Mouse (Mus musculus): ENCODE measurements around the gene Fignl1. TPM values are rescaled to one million over a fixed set of nuclear protein-coding genes. Genes with fewer than 3 reads are reported as not detected.
A peak's percentile ranks its signal among the peaks of the same experiment; 100 is the strongest.

Fignl1 gene
- total RNA-seq, 2 experiments from 2014 or later: 10.3 to 12.1 TPM

DNA sequence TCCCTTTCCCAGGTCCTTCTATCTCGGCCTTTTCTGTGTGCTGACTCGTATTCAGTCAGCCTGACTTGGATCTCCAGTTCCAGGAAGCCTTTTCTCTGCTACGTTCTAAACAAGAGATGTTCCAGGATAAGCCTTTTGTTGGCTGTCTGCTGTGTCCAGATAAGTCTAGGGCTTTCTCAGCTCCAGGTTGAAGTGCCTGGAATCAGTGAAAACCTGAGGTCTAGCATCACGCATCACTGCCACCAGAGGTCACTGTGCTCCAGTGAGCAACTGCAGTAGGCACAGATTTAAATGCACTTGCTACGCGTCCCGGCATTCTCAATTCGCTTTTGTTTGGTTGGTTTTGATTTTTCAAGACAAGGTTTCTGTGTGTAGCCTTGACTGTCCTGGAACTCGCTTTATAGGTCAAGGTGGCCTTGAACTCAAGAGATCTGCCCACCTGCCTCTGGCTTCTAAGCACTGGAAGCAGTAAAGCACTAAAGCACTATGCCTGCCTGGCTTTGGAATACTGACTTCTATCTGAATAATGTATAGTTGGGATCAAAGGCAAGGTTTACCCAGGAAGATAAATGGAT is 3.2 kb upstream of the Fignl1 start:
- DNase-seq (ENCODE audit: low spot score in 2 of 2): peak; percentile 66 to 75

- no peak for DNase-seq (ENCODE audit: low spot score in 2 of 2)
These were observed 828 bp upstream of the Fignl1 start for GRCm38 (mm10) chr11:11809404-11810175.

GRCm38 (mm10) chr11:11808035-11808819 is 535 bp downstream of the Fignl1 start:
- DNase-seq (ENCODE audit: low spot score in 2 of 2): no peak

GRCm38 (mm10) chr11:11805951-11806350 is 2.8 kb downstream of the Fignl1 start:
- DNase-seq (ENCODE audit: low spot score in 2 of 2): no peak

- no peak for DNase-seq (ENCODE audit: low spot score in 2 of 2)
These were observed 4.3 kb downstream of the Fignl1 start for GRCm38 (mm10) chr11:11804421-11804820.

- no peak for DNase-seq (ENCODE audit: low spot score in 2 of 2)
These were observed 7.7 kb downstream of the Fignl1 start for GRCm38 (mm10) chr11:11801067-11801466.

DNA sequence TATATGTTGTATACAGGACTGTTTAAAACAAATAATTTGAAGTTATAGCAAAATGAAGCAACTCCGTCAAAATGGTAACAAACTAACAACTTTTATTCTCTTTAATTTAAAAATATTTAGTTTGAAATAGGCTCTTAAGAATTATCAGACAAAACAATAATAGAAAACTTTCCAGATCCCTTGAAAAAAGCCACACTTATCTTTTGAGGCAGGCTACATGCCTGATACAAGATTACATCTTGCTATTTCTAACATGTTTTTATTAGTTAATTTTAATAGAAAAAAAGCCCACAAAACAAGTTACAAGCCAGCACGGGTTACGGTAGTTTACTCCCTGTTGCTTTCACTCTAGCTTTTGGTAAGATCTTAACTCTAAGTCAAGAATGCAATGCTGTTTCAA is 8.5 kb downstream of the Fignl1 start:
- no peak for DNase-seq (ENCODE audit: low spot score in 2 of 2)

GRCm38 (mm10) chr11:11798690-11799089 is 10.1 kb downstream of the Fignl1 start:
- no peak for DNase-seq (ENCODE audit: low spot score in 2 of 2)

- no peak for DNase-seq (ENCODE audit: low spot score in 2 of 2)
These were observed 14.1 kb downstream of the Fignl1 start for GRCm38 (mm10) chr11:11794626-11795025.

DNA sequence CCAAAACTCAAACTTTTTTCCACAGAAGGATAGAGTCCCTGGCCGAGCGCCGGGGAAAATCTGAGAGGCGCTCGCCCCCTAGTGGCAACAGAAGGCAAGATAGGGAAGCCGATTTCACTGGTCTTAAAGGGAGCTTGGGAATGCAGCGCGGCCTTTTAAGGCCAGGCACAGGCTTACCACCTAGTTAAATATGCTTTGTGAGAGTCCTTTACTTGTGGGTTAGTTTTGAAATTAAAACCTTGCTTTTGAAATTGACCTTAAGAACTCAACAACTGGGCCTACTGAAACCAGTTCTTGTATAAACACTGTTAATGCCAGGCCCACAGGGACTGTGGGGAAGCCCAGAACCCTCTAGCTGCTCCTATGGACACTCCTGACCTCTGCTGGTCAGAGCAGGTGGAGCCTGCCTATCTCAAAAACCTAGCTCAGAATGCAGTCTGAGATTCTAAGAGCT is 20.2 kb downstream of the Fignl1 start:
- peak; percentile 62 to 74 for DNase-seq (ENCODE audit: low spot score in 2 of 2)

- DNase-seq (ENCODE audit: low spot score in 2 of 2): no peak
These were observed 23.3 kb downstream of the Fignl1 start for GRCm38 (mm10) chr11:11785457-11785856.

DNA sequence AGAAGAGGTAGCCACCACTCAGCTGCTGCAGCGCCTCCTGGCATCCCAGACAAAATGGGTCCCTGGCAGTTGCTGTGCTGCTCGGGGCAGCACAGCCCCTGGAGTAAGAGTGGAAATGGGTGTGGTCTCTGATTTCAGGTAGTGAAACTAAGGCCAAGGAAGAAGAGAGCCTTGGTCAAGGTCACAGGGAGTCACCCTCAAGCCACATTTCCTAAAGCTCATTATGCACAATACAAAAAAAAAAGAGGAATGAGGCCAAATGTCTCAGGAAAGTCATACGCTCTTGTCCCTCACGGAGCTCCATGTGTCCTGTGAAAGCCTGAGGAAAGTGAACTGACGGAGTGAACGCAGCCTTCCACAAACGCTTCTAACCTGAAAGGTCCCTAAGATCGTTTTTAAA is 27.0 kb downstream of the Fignl1 start:
- DNase-seq (ENCODE audit: low spot score in 2 of 2): no peak

DNA sequence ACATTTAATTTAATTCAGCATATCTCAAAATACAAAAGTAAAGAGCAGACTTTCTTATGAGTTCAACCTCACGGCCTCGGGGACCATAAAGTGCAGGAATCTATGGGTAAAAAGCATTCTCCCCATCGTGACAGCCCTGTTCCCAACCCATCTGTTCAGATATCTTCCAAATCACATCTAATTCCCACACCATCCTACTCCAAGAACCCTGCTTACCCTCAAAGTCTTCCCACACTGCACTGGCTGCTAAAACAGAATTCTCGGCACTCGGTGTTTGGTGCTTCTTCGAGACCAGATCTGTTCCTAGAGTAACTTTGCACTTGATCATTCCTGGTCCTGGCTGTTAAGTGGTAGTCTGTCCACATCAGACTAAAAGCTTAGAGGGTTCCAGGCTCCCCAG is 30.4 kb downstream of the Fignl1 start:
- no peak for DNase-seq (ENCODE audit: low spot score in 2 of 2)

DNA sequence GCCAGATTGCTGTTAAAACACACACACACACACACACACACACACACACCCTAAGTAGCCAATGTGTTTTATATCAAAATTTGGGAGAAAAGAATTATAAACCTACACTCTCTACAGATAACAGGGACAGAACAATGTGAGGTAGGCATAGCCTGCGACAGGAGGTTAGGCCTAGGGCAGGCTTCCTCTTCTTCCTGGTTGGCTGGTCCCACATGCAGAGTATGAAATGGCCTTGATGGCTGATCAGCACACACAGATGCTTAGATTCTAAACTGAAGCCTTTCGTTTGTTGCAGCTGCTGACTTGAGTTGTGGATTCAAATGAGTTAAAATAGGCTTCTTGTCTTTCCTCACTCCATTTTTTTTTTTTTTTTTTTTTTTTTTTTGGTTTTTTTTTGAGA is 31.0 kb downstream of the Fignl1 start:
- no peak for DNase-seq (ENCODE audit: low spot score in 2 of 2)

- no peak for DNase-seq (ENCODE audit: low spot score in 2 of 2)
These were observed 31.5 kb downstream of the Fignl1 start for GRCm38 (mm10) chr11:11777246-11777645.

GRCm38 (mm10) chr11:11776822-11777174 is 32.0 kb downstream of the Fignl1 start:
- DNase-seq (ENCODE audit: low spot score in 2 of 2): no peak

- no peak for DNase-seq (ENCODE audit: low spot score in 2 of 2)
These were observed 32.5 kb downstream of the Fignl1 start for GRCm38 (mm10) chr11:11776071-11776821.

DNA sequence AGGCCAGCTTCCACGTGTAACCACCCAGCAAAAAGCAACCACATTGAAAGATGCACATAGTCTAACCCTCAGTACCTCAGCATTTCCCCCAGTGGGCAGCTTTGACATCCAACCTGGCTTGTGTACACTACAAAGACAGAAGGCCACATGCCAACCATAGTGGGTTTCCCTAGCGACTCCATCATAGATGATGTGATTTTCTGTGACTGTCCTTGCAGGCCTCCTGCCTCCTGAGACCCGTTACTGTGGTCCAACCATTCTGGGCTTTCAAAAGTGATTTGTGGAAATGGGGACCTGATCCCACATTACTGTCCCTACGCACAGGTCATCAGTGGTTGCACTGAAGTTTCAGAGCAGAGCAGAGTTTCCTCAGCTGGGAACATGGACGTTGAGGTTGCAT is 33.9 kb downstream of the Fignl1 start:
- no peak for DNase-seq (ENCODE audit: low spot score in 2 of 2)

DNA sequence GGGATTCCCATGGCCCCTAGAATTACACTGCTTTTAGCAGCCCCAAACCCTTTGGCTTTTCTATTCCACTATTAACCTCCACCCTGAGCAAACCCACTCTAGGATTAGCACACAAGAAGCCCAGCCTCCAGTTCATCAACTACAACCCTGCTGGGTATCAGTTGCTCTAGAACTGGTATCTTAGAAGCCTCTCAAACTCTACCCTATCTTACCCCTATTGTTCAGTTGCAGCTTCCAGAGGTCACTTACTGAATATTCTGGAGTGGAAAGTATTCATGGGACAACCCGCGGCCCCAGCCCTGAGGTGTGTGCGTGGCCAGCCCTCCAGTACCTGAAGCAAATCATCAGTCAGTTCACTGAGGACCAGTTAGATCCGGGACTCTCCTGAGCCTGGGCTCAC is 34.4 kb downstream of the Fignl1 start:
- DNase-seq (ENCODE audit: low spot score in 2 of 2): no peak

- DNase-seq (ENCODE audit: low spot score in 2 of 2): no peak
These were observed 36.6 kb downstream of the Fignl1 start for GRCm38 (mm10) chr11:11772196-11772595.

DNA sequence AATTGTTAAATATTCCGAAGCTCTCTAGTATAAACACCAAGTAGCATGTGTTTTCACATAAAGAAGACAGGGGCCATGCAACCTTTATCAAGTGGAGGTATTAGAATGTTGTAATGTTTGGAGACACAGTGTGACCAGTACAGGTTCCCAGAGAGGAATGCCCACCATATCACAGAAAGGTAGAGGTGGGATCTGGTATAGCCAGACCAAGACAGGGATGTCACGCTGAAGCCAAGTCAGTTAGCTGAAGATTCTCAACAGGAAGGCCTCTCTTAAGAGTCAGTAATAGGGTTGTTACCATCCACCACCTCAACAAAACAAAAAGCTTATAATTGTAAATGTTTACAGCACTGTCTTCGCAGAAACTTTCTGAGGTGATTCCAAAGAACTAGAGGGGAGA is 38.1 kb downstream of the Fignl1 start:
- no peak for DNase-seq (ENCODE audit: low spot score in 2 of 2)

Data from gastrocnemius, postnatal 4 days (tissue).